Mouse (Mus musculus) myocyte (in vitro differentiated cells): Measurements from ENCODE around the gene Wdr48. TPM values are rescaled to one million over a fixed set of nuclear protein-coding genes. Genes with fewer than 3 reads are reported as not detected.

Experiments used
- H3K27me3 ChIP-seq: one replicate; pipeline ENCODE4 v1.6.1; 2011; ENCODE audit not compliant: control insufficient read depth, insufficient read depth, insufficient read length
- H3K36me3 ChIP-seq: one replicate; pipeline ENCODE4 v1.6.1; 2011; ENCODE audit not compliant: control insufficient read depth, insufficient read depth
- H3K4me2 ChIP-seq: one replicate; pipeline ENCODE4 v1.6.1; 2011; ENCODE audit warnings: low read depth, control low read depth
- H3K4me3 ChIP-seq: one replicate; pipeline ENCODE4 v1.5.1; 2011; ENCODE audit warnings: mild to moderate bottlenecking, control low read depth, moderate library complexity
- H3K79me2 ChIP-seq: one replicate; pipeline ENCODE4 v1.6.1; 2011; ENCODE audit not compliant: control insufficient read depth, insufficient read depth
- H3ac ChIP-seq: one replicate; pipeline ENCODE4 v1.6.1; 2011; ENCODE audit not compliant: control insufficient read depth, insufficient read length
- CEBPB ChIP-seq: IDR thresholded peaks from 2 replicates; pipeline ENCODE4 v1.6.1; 2011; ENCODE audit warnings: mild to moderate bottlenecking, moderate library complexity; ENCODE audit not compliant: poor library complexity, insufficient read depth, severe bottlenecking
- E2F4 ChIP-seq: IDR thresholded peaks from one replicate; pipeline ENCODE4 v1.6.1; 2011; ENCODE audit warnings: mild to moderate bottlenecking, control low read depth, moderate library complexity; ENCODE audit not compliant: insufficient read depth
- MAX ChIP-seq: IDR thresholded peaks from one replicate; pipeline ENCODE4 v1.6.1; 2011; ENCODE audit warnings: low read depth, mild to moderate bottlenecking, control low read depth
- MYOD1 ChIP-seq, 3 experiments: IDR thresholded peaks; one replicate each; pipeline ENCODE4 v1.6.1; 2011; ENCODE audit warnings: control low read depth in 2 of 3, low read depth in 2 of 3, mild to moderate bottlenecking in 2 of 3, moderate library complexity in 1 of 3; ENCODE audit not compliant: insufficient read length in 2 of 3, control insufficient read depth in 1 of 3
- MYOG ChIP-seq, 3 experiments: IDR thresholded peaks; one replicate each; pipeline ENCODE4 v1.6.1; 2011; ENCODE audit warnings: control low read depth in 2 of 3, low read depth in 2 of 3, mild to moderate bottlenecking in 2 of 3; ENCODE audit not compliant: insufficient read length in 2 of 3, control insufficient read depth in 1 of 3, insufficient read depth in 1 of 3
- POLR2A ChIP-seq: IDR thresholded peaks from one replicate; pipeline ENCODE4 v1.6.1; 2011; ENCODE audit warnings: low read depth, mild to moderate bottlenecking, control low read depth, moderate library complexity; ENCODE audit not compliant: insufficient read length
- POLR2AphosphoS2 ChIP-seq: IDR thresholded peaks from one replicate; pipeline ENCODE4 v1.6.1; 2011; ENCODE audit warnings: low read depth, control low read depth; ENCODE audit not compliant: insufficient read length
- REST ChIP-seq: IDR thresholded peaks from one replicate; pipeline ENCODE4 v1.6.1; 2011; ENCODE audit warnings: mild to moderate bottlenecking, control low read depth, moderate library complexity; ENCODE audit not compliant: insufficient read depth, insufficient read length
- SRF ChIP-seq: IDR thresholded peaks from one replicate; pipeline ENCODE4 v1.6.1; 2011; ENCODE audit warnings: low read depth; ENCODE audit not compliant: control insufficient read depth, insufficient read length
- TCF12 ChIP-seq: IDR thresholded peaks from one replicate; pipeline ENCODE4 v1.6.1; 2011; ENCODE audit warnings: mild to moderate bottlenecking, control low read depth; ENCODE audit not compliant: poor library complexity, insufficient read depth, severe bottlenecking
- TCF3 ChIP-seq: IDR thresholded peaks from one replicate; pipeline ENCODE4 v1.6.1; 2011; ENCODE audit warnings: low read depth, control low read depth; ENCODE audit not compliant: insufficient read length
- USF1 ChIP-seq: IDR thresholded peaks from one replicate; pipeline ENCODE4 v1.6.1; 2011; ENCODE audit warnings: low read depth, mild to moderate bottlenecking, control low read depth, moderate library complexity
- polyA plus RNA-seq: library from polyadenylated mRNA; unstranded; fragments of >200 nt; fragmentation: generic; extraction: Trizol; gene quantifications from one replicate; pipeline ENCODE4 v1.2.1, GENCODE M21; 2012; ENCODE audit warnings: missing spikeins

Wdr48 gene
- polyA plus RNA-seq, 1 experiment, result 12.1 TPM

DNA sequence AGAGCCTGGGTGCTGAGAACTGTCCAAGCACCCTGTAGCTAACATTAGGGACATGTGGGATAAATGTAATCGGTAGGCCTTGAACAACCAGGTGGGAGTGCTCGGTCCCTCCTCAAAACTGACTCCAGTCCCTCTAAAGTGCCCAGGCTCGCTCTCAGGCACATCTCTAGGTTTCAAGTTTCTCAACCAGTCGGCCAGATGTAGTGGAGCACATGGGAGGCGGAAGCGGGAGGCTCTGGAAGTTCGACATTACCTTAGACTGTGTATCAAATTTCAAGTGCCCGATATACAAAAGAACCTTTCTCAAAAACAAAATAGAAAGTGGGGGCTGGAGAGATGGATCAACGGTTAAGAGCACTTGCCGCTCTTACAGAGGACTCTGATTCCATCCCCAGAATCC lies 45.0 kb downstream of the Wdr48 start:
- H3K4me2 ChIP-seq, result no peak overlapping the region
- TF ChIP-seq MYOD1 (IDR thresholded peaks at IDR 0.05; ENCODE audit: control insufficient read depth in 1 of 3, insufficient read length in 2 of 3, low read depth in 2 of 3) (no peak), SRF (no peak), CEBPB (no peak), TCF12 (no peak), POLR2A (no peak), E2F4 (no peak), POLR2AphosphoS2 (no peak), MYOG (IDR thresholded peaks at IDR 0.05; ENCODE audit: control insufficient read depth in 1 of 3, insufficient read depth in 1 of 3, insufficient read length in 2 of 3, low read depth in 2 of 3) (no peak), TCF3 (no peak), REST (no peak), USF1 (no peak), MAX (no peak)
- H3K4me3 ChIP-seq, result no peak overlapping the region
- peaks cover 10% of the 10 kb centered on the region for H3K79me2 ChIP-seq
- H3K36me3 ChIP-seq, result no peaks in the 10 kb centered on the region
- H3ac ChIP-seq, result no peak overlapping the region
- no peaks in the 10 kb centered on the region for H3K27me3 ChIP-seq

DNA sequence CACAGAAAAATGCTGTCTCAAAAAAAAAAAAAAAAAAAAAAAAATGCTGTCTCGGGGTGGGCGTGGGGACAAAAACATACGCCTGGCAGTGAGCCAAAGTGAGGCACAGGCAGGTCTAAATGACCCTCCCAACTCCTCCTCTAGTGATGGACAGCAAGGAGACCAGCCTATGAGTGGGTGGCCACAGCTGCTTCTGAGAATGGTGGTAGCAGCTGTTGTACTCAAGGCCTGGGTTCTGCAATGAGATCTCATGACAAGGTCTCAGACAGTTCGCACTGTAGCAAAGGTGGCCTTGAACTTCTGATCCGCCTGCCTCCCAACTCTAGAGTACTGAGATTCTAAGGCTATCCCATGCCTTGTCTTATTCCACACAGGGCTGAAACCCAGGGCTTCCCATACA lies 46.7 kb downstream of the Wdr48 start:
- TF ChIP-seq TCF12 (peak; percentile 50), SRF (no peak), E2F4 (no peak), POLR2A (no peak), MYOG (IDR thresholded peaks at IDR 0.05; ENCODE audit: control insufficient read depth in 1 of 3, insufficient read depth in 1 of 3, insufficient read length in 2 of 3, low read depth in 2 of 3) (peak; percentile 56 to 95 (median 82)), MAX (no peak), CEBPB (no peak), REST (no peak), USF1 (no peak), TCF3 (no peak), POLR2AphosphoS2 (no peak), MYOD1 (IDR thresholded peaks at IDR 0.05; ENCODE audit: control insufficient read depth in 1 of 3, insufficient read length in 2 of 3, low read depth in 2 of 3) (peak; percentile 52 to 97 (median 95))
- Histone ChIP-seq H3K79me2 (peaks cover 3% of the 10 kb centered on the region), H3K27me3 (peaks cover under 1% of the 10 kb centered on the region), H3K4me3 (no peak overlapping the region), H3ac (no peak overlapping the region), H3K4me2 (no peak overlapping the region), H3K36me3 (no peaks in the 10 kb centered on the region)

DNA sequence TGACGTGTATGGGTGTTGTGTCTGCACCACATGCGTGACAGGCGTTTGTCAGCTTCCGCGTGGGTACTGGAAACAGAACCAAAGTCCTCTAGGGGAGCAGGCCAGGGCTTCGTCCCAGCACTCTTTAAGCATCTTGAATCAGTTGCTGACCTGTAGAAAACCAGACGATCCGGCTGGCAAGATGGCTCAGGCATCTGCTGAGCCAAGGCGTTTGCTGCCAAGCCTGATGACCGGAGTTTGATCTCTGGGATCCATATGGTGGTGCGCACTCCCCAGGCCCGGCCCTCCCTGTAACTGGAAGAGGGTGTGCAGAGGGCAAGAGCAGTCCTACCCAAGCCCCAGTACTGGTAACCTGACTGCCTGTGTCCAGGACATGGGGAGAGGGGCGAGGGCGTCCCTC lies 47.2 kb downstream of the Wdr48 start:
- Histone ChIP-seq H3K36me3 (no peaks in the 10 kb centered on the region), H3ac (no peak overlapping the region), H3K4me3 (no peak overlapping the region), H3K4me2 (no peak overlapping the region), H3K27me3 (peaks cover 5% of the 10 kb centered on the region), H3K79me2 (no peaks in the 10 kb centered on the region)
- TF ChIP-seq E2F4 (no peak), TCF12 (no peak), MYOG (IDR thresholded peaks at IDR 0.05; ENCODE audit: control insufficient read depth in 1 of 3, insufficient read depth in 1 of 3, insufficient read length in 2 of 3, low read depth in 2 of 3) (no peak), POLR2A (no peak), POLR2AphosphoS2 (no peak), USF1 (no peak), MAX (no peak), SRF (no peak), MYOD1 (IDR thresholded peaks at IDR 0.05; ENCODE audit: control insufficient read depth in 1 of 3, insufficient read length in 2 of 3, low read depth in 2 of 3) (no peak), TCF3 (no peak), REST (no peak), CEBPB (no peak)

DNA sequence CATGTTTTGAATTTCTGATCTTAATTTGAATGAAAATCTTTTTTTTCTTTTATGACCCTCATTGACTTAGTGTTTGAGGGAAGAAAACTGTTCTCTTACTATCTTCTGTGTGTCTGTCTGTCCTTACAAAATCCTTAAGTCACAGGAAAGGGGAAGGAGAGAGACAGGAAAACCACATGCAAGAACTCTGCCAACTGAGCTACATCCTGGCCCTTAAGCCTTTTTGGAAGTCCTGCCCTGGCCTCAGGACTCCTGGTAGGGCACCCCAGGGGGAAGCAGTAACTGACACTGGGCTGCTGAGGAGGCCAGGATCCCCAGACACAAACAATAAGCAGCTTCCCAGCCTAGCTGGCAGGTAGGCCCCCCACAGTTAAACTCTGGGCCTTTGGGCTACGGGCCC lies 48.6 kb downstream of the Wdr48 start:
- H3K4me3 ChIP-seq, result no peak overlapping the region
- no peaks in the 10 kb centered on the region for H3K79me2 ChIP-seq
- peaks cover 7% of the 10 kb centered on the region for H3K27me3 ChIP-seq
- no peaks in the 10 kb centered on the region for H3K36me3 ChIP-seq
- H3ac ChIP-seq, result no peak overlapping the region
- TF ChIP-seq MYOD1 (IDR thresholded peaks at IDR 0.05; ENCODE audit: control insufficient read depth in 1 of 3, insufficient read length in 2 of 3, low read depth in 2 of 3), result no peak
- no peak for TF ChIP-seq TCF12
- TF ChIP-seq MYOG (IDR thresholded peaks at IDR 0.05; ENCODE audit: control insufficient read depth in 1 of 3, insufficient read depth in 1 of 3, insufficient read length in 2 of 3, low read depth in 2 of 3), result no peak
- TF ChIP-seq SRF, result no peak
- no peak for TF ChIP-seq POLR2A
- TF ChIP-seq CEBPB, result no peak
- no peak overlapping the region for H3K4me2 ChIP-seq
